Mouse (Mus musculus): ENCODE measurements around the gene Plxnd1.

GRCm38 (mm10) chr6:115940603-115941002 lies 54.2 kb downstream of the Plxnd1 start:
- TF ChIP-seq CTCF (IDR thresholded peaks at IDR 0.05; ENCODE audit: borderline replicate concordance, insufficient read depth, low read depth, low read length) = no peak
- no peak for TF ChIP-seq POLR2A (IDR thresholded peaks at IDR 0.05; ENCODE audit: borderline replicate concordance, insufficient read depth, low read length)

All from cerebellum, adult 2 months (tissue).